8 mouse cellular contexts compared by ENCODE assay signal in the genomic region with DNA sequence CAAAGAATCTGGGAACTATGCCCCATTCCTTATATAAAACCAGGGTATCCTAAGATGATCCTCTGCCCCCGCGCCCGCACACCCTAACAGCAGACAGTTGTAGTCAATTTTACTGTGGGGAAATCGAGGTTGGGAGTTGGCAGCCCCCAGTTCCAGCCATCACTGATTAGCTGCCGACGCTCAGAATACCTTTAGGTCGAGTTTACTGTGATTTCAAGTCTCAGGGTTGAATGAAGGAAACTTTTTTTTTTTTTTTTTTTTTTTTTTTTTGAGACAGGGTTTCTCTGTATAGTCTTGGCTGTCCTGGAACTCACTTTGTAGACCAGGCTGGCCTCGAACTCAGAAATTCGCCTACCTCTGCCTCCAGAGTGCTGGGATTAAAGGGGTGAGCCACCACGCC. TPM values are rescaled to one million over a fixed set of nuclear protein-coding genes. Genes with fewer than 3 reads are reported as not detected.
DNase-seq lines count a peak whose midpoint lies in the region; ATAC-seq and TF ChIP-seq lines count a peak whose summit lies in the region.
"Not testable (repeated sequence)": the region's sequence is repeated elsewhere in the genome, so short reads cannot be mapped to it uniquely, and the experiment has no call there.

No protein-coding gene starts in this region.

- not testable (repeated sequence) for TF ChIP-seq CTCF in heart, adult 2 months (IDR thresholded peaks at IDR 0.05); lung, adult 2 months (IDR thresholded peaks at IDR 0.05; ENCODE audit: insufficient read depth, low read length); midbrain, postnatal 0 days (IDR thresholded peaks at IDR 0.05); testis, adult 2 months (IDR thresholded peaks at IDR 0.05; ENCODE audit: control insufficient read depth, insufficient read depth, insufficient replicate concordance, low read depth, low read length)

- H3K27ac ChIP-seq in ES-E14 (ENCODE audit: insufficient read depth, low read depth, low read length, poor library complexity, severe bottlenecking) = not testable (repeated sequence)
- peak overlapping the region; percentile 90; the same call in 1 of the 2 replicates for H3K27ac ChIP-seq in embryonic facial prominence, embryonic 14.5 days (replicated peaks; ENCODE audit: low read depth, low read length)
- H3K27ac ChIP-seq in heart, adult 2 months = peak overlapping the region; percentile 91
- peak overlapping the region; percentile 94 for H3K27ac ChIP-seq in hindbrain, embryonic 15.5 days (replicated peaks)
- H3K27ac ChIP-seq in limb, embryonic 10.5 days = peak overlapping the region; percentile 94
- H3K27ac ChIP-seq in midbrain, postnatal 0 days (ENCODE audit: low read depth, low read length) = peak overlapping the region; percentile 81
- H3K27ac ChIP-seq in testis, adult 2 months (ENCODE audit: control insufficient read depth, insufficient read depth, low read depth, low read length) = peak overlapping the region; percentile 80

- TF ChIP-seq POLR2A in heart, adult 2 months (IDR thresholded peaks at IDR 0.05; ENCODE audit: insufficient read depth, low read depth, low read length); lung, adult 2 months (IDR thresholded peaks at IDR 0.05; ENCODE audit: borderline replicate concordance, extremely low read depth, low read depth, low read length); testis, adult 2 months (IDR thresholded peaks at IDR 0.05; ENCODE audit: control insufficient read depth, low read depth, low read length): not testable (repeated sequence)

- not testable (repeated sequence) for H3K79me2 ChIP-seq in heart, adult 2 months (replicated peaks; ENCODE audit: control insufficient read depth, insufficient read depth, low read length)

- not testable (repeated sequence) for TF ChIP-seq EP300 in heart, adult 2 months (IDR thresholded peaks at IDR 0.05; ENCODE audit: insufficient read depth, low read depth, low read length)

- in situ Hi-C loops in ES-E14 (cut with MboI; ENCODE audit: low sequenced_read_pairs in 2 of 2, unreplicated experiment in 2 of 2) = not testable (repeated sequence)

- WGBS in embryonic facial prominence, embryonic 14.5 days = 6% methylated on average over 10 of the region's 10 CpGs
- 7% methylated on average over 10 of the region's 10 CpGs for WGBS in heart, adult 2 months
- WGBS in hindbrain, embryonic 15.5 days = 8% methylated on average over 10 of the region's 10 CpGs
- 8% methylated on average over 10 of the region's 10 CpGs for WGBS in limb, embryonic 10.5 days
- WGBS in lung, adult 2 months = 6% methylated on average over 10 of the region's 10 CpGs
- 8% methylated on average over 10 of the region's 10 CpGs for WGBS in midbrain, postnatal 0 days

- peak overlapping the region; percentile 70 to 85 for H3K4me3 ChIP-seq in ES-E14 (ENCODE audit: insufficient read depth in 1 of 2, low read depth in 1 of 2, low read length in 2 of 2, poor library complexity in 1 of 2, severe bottlenecking in 1 of 2)
- peak overlapping the region; percentile 93 for H3K4me3 ChIP-seq in embryonic facial prominence, embryonic 14.5 days (ENCODE audit: low read depth, low read length)
- peak overlapping the region; percentile 69 for H3K4me3 ChIP-seq in heart, adult 2 months
- H3K4me3 ChIP-seq in hindbrain, embryonic 15.5 days = peak overlapping the region; percentile 96
- peak overlapping the region; percentile 97 for H3K4me3 ChIP-seq in limb, embryonic 10.5 days
- peak overlapping the region; percentile 86 for H3K4me3 ChIP-seq in lung, adult 2 months (replicated peaks; ENCODE audit: extremely low read depth, low read depth, low read length)
- peak overlapping the region; percentile 98 for H3K4me3 ChIP-seq in midbrain, postnatal 0 days (ENCODE audit: low read depth, low read length)
- peak overlapping the region; percentile 91 for H3K4me3 ChIP-seq in testis, adult 2 months (ENCODE audit: control insufficient read depth, low read depth, low read length)

- intact Hi-C loops in heart, adult 2 months (cut with DNase I) = not testable (repeated sequence)

- not testable (repeated sequence) for ATAC-seq in embryonic facial prominence, embryonic 14.5 days (ENCODE audit: low read depth); hindbrain, embryonic 15.5 days (ENCODE audit: low FRiP score, low read depth); midbrain, postnatal 0 days (ENCODE audit: low FRiP score)

- not testable (repeated sequence) for DNase-seq in ES-E14 (ENCODE audit: low read depth, low spot score); embryonic facial prominence, embryonic 14.5 days (ENCODE audit: low spot score); heart, adult 2 months; limb, embryonic 10.5 days (ENCODE audit: low spot score); lung, adult 2 months; midbrain, postnatal 0 days (ENCODE audit: low spot score)

- H3K4me2 ChIP-seq in embryonic facial prominence, embryonic 14.5 days (ENCODE audit: low read depth, low read length) = peak overlapping the region; percentile 57
- H3K4me2 ChIP-seq in hindbrain, embryonic 15.5 days = peak overlapping the region; percentile 83
- H3K4me2 ChIP-seq in midbrain, postnatal 0 days (ENCODE audit: low read depth, low read length, poor library complexity, severe bottlenecking) = peak overlapping the region; percentile 77

- H3K27me3 ChIP-seq in embryonic facial prominence, embryonic 14.5 days (replicated peaks; ENCODE audit: control insufficient read depth, insufficient read depth, low read length); heart, adult 2 months (ENCODE audit: control insufficient read depth, insufficient read depth, low read length); hindbrain, embryonic 15.5 days; limb, embryonic 10.5 days (ENCODE audit: low read depth, poor library complexity, severe bottlenecking); midbrain, postnatal 0 days (ENCODE audit: insufficient read depth, low read length); testis, adult 2 months (ENCODE audit: control insufficient read depth, insufficient read depth, low read length): not testable (repeated sequence)

- H3K9ac ChIP-seq in ES-E14 (ENCODE audit: insufficient read depth, low read depth, low read length, poor library complexity, severe bottlenecking) = peak overlapping the region; percentile 90
- H3K9ac ChIP-seq in embryonic facial prominence, embryonic 14.5 days (ENCODE audit: low read depth, low read length) = peak overlapping the region; percentile 92
- H3K9ac ChIP-seq in heart, adult 2 months (ENCODE audit: low read depth, low read length) = peak overlapping the region; percentile 97
- H3K9ac ChIP-seq in hindbrain, embryonic 15.5 days = peak overlapping the region; percentile 86
- peak overlapping the region; percentile 88 for H3K9ac ChIP-seq in midbrain, postnatal 0 days (replicated peaks; ENCODE audit: low read length, poor library complexity, severe bottlenecking)

- H3K9me3 ChIP-seq in ES-E14 (ENCODE audit: control insufficient read depth, insufficient read depth, low read depth, low read length); embryonic facial prominence, embryonic 14.5 days (ENCODE audit: control insufficient read depth, low read length); hindbrain, embryonic 15.5 days; limb, embryonic 10.5 days (replicated peaks); midbrain, postnatal 0 days (ENCODE audit: low read length): not testable (repeated sequence)

- H3K36me3 ChIP-seq in ES-E14 (ENCODE audit: control insufficient read depth, insufficient read depth, low read length, poor library complexity, severe bottlenecking); embryonic facial prominence, embryonic 14.5 days (ENCODE audit: control insufficient read depth, insufficient read depth, low read length); hindbrain, embryonic 15.5 days; limb, embryonic 10.5 days; midbrain, postnatal 0 days (ENCODE audit: insufficient read depth, low read length); testis, adult 2 months (ENCODE audit: control insufficient read depth, insufficient read depth, low read length): not testable (repeated sequence)
- H3K36me3 ChIP-seq in heart, adult 2 months (ENCODE audit: control insufficient read depth, insufficient read depth, low read length) = peaks cover 10% of the 10 kb centered on the region

- H3K4me1 ChIP-seq in ES-E14 (ENCODE audit: control insufficient read depth in 2 of 2, insufficient read depth in 2 of 2, low read length in 2 of 2, poor library complexity in 1 of 2); embryonic facial prominence, embryonic 14.5 days (ENCODE audit: control insufficient read depth, insufficient read depth, low read length); heart, adult 2 months (ENCODE audit: control insufficient read depth, insufficient read depth, low read length); limb, embryonic 10.5 days; lung, adult 2 months (ENCODE audit: control insufficient read depth, insufficient read depth, low read length); midbrain, postnatal 0 days (ENCODE audit: insufficient read depth, low read length); testis, adult 2 months (ENCODE audit: control insufficient read depth, insufficient read depth, low read length): not testable (repeated sequence)
- peaks cover 20% of the 10 kb centered on the region for H3K4me1 ChIP-seq in hindbrain, embryonic 15.5 days (replicated peaks)

RNA-seq across cellular contexts. Expression of a gene that starts 1.5 kb away (rescaled TPM):
- 24.5 and 25.1 TPM in 2 replicates for total RNA-seq in ES-E14 (2012; rRNA removed)
- polyA plus RNA-seq in embryonic facial prominence, embryonic 14.5 days (2014; fragmentation: Nextera tagmentation; extraction: Ambion mirVana) = 29.8 and 37.9 TPM in 2 replicates
- total RNA-seq in heart, adult 2 months (2021) = 10 to 100 TPM; 12.4 to 12.9 TPM
- 6.7 and 12.8 TPM in 2 replicates for polyA plus RNA-seq in heart, adult 2 months (2012; rRNA removed)
- 35.3 and 41.6 TPM in 2 replicates for polyA plus RNA-seq in hindbrain, embryonic 15.5 days (2015; fragmentation: Nextera tagmentation; extraction: Ambion mirVana)
- polyA plus RNA-seq in limb, embryonic 10.5 days (2016; fragmentation: Nextera tagmentation; extraction: Ambion mirVana) = 20.2 and 20.5 TPM in 2 replicates
- 8.5 and 15.9 TPM in 2 replicates for polyA plus RNA-seq in lung, adult 2 months (2012; rRNA removed)
- 17.3 and 23.5 TPM in 2 replicates for total RNA-seq in midbrain, postnatal 0 days (2014; rRNA removed)
- polyA plus RNA-seq in midbrain, postnatal 0 days (2015; fragmentation: Nextera tagmentation; extraction: Ambion mirVana) = 25.5 and 34.5 TPM in 2 replicates
- polyA plus RNA-seq in testis, adult 2 months (2012; rRNA removed) = 22.6 and 25.3 TPM in 2 replicates

RNA-seq across cellular contexts. Expression of a gene that starts 46.8 kb away (rescaled TPM):
- 0.13 and 0.21 TPM in 2 replicates for total RNA-seq in ES-E14 (2012; rRNA removed)
- polyA plus RNA-seq in embryonic facial prominence, embryonic 14.5 days (2014; fragmentation: Nextera tagmentation; extraction: Ambion mirVana) = 0.08 and 0.09 TPM in 2 replicates
- 1 to 10 TPM in 1 of 2 experiments, under 1 TPM in 1; 0.68 to 1.5 TPM for total RNA-seq in heart, adult 2 months (2021)
- 0.67 and 1.1 TPM in 2 replicates for polyA plus RNA-seq in heart, adult 2 months (2012; rRNA removed)
- polyA plus RNA-seq in hindbrain, embryonic 15.5 days (2015; fragmentation: Nextera tagmentation; extraction: Ambion mirVana) = 2.1 and 2.2 TPM in 2 replicates
- polyA plus RNA-seq in limb, embryonic 10.5 days (2016; fragmentation: Nextera tagmentation; extraction: Ambion mirVana) = 0.05 and 0.35 TPM in 2 replicates
- polyA plus RNA-seq in lung, adult 2 months (2012; rRNA removed) = 6.1 and 6.7 TPM in 2 replicates
- total RNA-seq in midbrain, postnatal 0 days (2014; rRNA removed) = 46.0 and 61.3 TPM in 2 replicates
- polyA plus RNA-seq in midbrain, postnatal 0 days (2015; fragmentation: Nextera tagmentation; extraction: Ambion mirVana) = 3.0 and 3.4 TPM in 2 replicates
- polyA plus RNA-seq in testis, adult 2 months (2012; rRNA removed) = 50.1 and 52.6 TPM in 2 replicates
